Mouse (Mus musculus) cerebellum, adult 2 months (tissue): ENCODE data around the gene Sla2. TPM values are rescaled to one million over a fixed set of nuclear protein-coding genes. Genes with fewer than 3 reads are reported as not detected.

Experiments
- DNase-seq, 2 experiments: peaks; one replicate each; pipeline ENCODE4 v3.0.0; 2021
- H3K27ac ChIP-seq: fragments of 200-500 bp; 2 replicates; pipeline ENCODE4 v1.5.1; 2012; ENCODE audit warnings: low read length, control low read depth, inconsistent platforms; ENCODE audit not compliant: insufficient read depth
- H3K27me3 ChIP-seq: fragments of 200-500 bp; 2 replicates; pipeline ENCODE4 v1.6.1; 2012; ENCODE audit warnings: inconsistent platforms, mild to moderate bottlenecking, low read length, moderate library complexity; ENCODE audit not compliant: control insufficient read depth, insufficient read depth
- H3K4me1 ChIP-seq: fragments of 200-500 bp; 2 replicates; pipeline ENCODE4 v1.6.1; 2011; ENCODE audit warnings: low read length; ENCODE audit not compliant: control insufficient read depth, insufficient read depth
- H3K4me3 ChIP-seq: fragments of 200-500 bp; replicated peaks from 2 replicates; pipeline ENCODE3; 2011; ENCODE audit warnings: mild to moderate bottlenecking, low read depth, low read length, control low read depth; ENCODE audit not compliant: insufficient read depth
- CTCF ChIP-seq: fragments of 200-500 bp; IDR thresholded peaks from 2 replicates; pipeline ENCODE4 v1.5.1; 2011; ENCODE audit warnings: low read depth, mild to moderate bottlenecking, control low read depth, low read length, moderate library complexity, borderline replicate concordance; ENCODE audit not compliant: insufficient read depth
- POLR2A ChIP-seq: fragments of 200-500 bp; IDR thresholded peaks from 2 replicates; pipeline ENCODE4 v1.6.1; 2011; ENCODE audit warnings: low read length, control low read depth, borderline replicate concordance; ENCODE audit not compliant: insufficient read depth
- WGBS: fragments of 180-500 bp; shearing (Covaris S2); methylation state at CpG from one replicate; pipeline ENCODE4 v1.1.7; 2018; 5-methylcytosine and 5-hydroxymethylcytosine counted together
- polyA plus RNA-seq: library from polyadenylated mRNA; depleted of rRNA; stranded (reverse); fragments of >200 nt; gene quantifications from 2 replicates; pipeline ENCODE4 v1.2.3, GENCODE M21; 2012

Sla2 gene
- polyA plus RNA-seq, 1 experiment = 0.07 TPM

DNA sequence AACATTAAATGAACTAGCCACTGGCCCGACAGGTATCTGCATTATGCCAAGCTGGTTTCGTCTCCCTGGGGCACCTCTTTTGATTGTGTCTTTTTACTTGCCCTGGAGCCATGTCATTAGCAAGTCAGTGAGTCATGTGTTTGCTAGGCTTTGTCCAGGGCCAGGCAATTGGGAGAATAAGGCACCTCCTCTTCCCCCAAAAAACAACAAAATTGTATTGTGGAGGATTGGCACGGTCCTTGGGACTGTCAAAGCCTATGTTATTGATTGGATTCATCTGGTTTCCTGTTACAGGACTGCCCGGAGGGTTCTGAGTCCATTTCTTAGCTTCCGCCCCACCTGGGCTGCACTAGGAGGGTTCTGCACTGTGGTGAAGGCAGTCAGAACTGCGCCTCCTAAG, 39.3 kb downstream of the Sla2 start:
- 82% methylated on average over 6 of the region's 6 CpGs for WGBS
- H3K27ac ChIP-seq = no peak overlapping the region
- no peaks in the 10 kb centered on the region for H3K4me1 ChIP-seq
- no peaks in the 10 kb centered on the region for H3K27me3 ChIP-seq
- H3K4me3 ChIP-seq = no peak overlapping the region
- no peak for TF ChIP-seq CTCF
- no peak for TF ChIP-seq POLR2A
- DNase-seq = no peak

DNA sequence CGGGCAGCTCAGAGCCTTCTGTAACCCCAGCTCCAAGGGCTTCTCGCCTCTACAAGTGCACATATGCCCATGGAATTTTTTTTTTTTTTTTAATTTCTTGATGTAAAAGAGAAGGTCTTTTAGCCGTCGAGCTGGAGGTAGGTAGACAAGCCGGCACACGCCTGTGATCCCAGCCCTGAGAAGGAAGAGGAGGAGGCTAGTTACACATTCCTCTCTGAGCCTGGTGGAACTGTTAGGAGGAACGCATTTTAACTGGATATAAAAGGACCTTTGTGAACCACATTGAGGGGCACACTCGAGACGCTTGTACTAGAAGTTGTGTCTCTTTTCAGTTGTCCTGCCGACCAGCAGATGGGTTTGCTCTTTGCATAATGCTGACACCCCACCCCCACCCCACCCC, 42.3 kb downstream of the Sla2 start:
- no peak for TF ChIP-seq CTCF
- TF ChIP-seq POLR2A = no peak
- Histone ChIP-seq H3K4me1 (peaks cover 5% of the 10 kb centered on the region), H3K27ac (no peak overlapping the region), H3K27me3 (peaks cover 5% of the 10 kb centered on the region; the same call in 1 of the 2 replicates), H3K4me3 (no peak overlapping the region)
- no peak for DNase-seq
- WGBS = 78% methylated on average over 10 of the region's 10 CpGs

DNA sequence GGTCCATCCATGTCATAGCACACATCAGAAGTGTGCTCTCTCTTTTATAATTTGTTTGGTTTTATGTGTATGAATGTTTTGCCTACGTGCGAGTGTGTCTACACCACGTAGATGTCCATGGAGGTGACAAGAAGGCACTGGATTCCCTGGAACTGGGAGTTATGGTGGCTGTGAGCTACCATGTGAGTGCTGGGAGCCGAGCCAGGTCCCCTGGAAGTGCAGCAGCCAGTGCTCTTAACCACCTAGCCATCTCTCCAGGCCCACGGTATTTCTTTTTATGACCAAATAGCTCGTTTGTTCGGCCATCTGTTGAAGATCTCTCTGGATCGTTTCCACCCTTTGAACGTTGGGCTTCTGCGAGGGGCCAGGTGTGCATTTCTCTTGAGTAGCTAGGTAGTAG, 43.7 kb downstream of the Sla2 start:
- Histone ChIP-seq H3K27ac (no peak overlapping the region), H3K4me3 (no peak overlapping the region), H3K4me1 (peaks cover 5% of the 10 kb centered on the region), H3K27me3 (peaks cover 5% of the 10 kb centered on the region; the same call in 1 of the 2 replicates)
- no peak for TF ChIP-seq POLR2A
- no peak for TF ChIP-seq CTCF
- 46% methylated on average over 10 of the region's 10 CpGs for WGBS
- no peak for DNase-seq

DNA sequence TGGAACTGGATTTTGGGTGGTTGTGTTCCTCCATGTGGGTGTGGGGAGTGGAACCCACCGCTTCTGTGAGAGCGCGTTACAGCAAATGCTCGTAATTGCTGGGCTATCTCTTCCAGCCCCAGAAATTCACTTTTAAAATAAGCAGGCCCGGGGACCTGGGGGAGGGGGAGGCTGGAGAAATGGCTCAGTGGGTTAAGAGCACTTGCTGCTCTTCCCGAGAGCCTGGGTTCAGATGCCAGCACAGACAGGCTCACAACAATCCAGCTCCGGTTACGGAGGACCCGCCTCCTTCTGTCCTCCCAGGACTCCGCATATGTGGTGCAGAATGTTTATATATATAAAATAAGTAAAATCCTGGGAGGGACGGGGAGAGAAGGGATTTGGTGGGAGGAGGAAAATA, 44.3 kb downstream of the Sla2 start:
- Histone ChIP-seq H3K27me3 (peaks cover 5% of the 10 kb centered on the region; the same call in 1 of the 2 replicates), H3K27ac (no peak overlapping the region), H3K4me1 (peaks cover 5% of the 10 kb centered on the region), H3K4me3 (no peak overlapping the region)
- WGBS = 57% methylated on average over 11 of the region's 11 CpGs
- TF ChIP-seq POLR2A (no peak), CTCF (no peak)
- DNase-seq = no peak

DNA sequence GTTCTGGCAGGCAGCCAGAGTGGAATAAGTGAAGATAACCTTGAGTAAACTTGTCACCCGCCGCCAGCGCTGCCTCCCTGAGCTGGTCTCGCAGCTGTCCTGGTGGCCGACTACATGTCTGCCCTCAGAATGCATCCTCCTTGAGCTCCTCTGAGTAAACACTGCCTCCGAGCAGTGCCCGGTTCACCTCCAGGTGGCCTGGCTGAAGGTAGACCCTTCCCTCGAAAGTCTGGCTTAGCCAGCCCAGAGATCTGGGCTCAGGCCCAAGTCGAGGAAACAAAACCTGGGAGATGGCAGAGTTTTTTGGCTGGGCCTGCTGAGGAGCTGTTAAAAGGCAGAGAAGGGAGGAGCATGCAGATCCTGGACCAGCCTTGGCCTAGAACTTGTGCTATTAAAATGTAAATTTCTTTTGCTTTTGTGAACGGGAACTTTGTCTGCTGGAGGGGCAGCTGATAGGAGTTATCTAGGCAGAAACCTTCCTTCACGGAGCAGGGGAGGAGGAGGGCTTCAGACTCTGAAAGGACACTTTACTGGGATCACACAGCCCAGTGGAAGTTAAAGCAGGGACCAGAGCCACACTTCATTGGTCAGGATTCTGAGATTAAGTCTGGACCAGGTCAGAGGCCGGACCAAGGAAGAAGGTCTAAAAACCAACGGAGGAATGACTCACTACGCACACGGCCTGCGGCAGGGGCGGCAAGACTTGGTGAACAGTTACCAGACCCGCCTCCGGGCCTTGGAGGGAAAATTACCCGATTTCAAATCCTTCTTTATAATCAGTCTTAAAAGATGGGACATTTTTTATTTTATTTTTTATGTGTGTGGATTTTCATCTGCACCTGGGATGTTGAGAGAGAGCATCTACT, 44.9 kb downstream of the Sla2 start:
- H3K4me3 ChIP-seq = no peak overlapping the region
- no peak overlapping the region for H3K27ac ChIP-seq
- peak; percentile 49 to 66 for DNase-seq
- TF ChIP-seq POLR2A (no peak), CTCF (peak; percentile 24)
- WGBS = 32% methylated on average over 20 of the region's 20 CpGs
- peaks cover 5% of the 10 kb centered on the region for H3K4me1 ChIP-seq
- peaks cover 5% of the 10 kb centered on the region; the same call in 1 of the 2 replicates for H3K27me3 ChIP-seq

DNA sequence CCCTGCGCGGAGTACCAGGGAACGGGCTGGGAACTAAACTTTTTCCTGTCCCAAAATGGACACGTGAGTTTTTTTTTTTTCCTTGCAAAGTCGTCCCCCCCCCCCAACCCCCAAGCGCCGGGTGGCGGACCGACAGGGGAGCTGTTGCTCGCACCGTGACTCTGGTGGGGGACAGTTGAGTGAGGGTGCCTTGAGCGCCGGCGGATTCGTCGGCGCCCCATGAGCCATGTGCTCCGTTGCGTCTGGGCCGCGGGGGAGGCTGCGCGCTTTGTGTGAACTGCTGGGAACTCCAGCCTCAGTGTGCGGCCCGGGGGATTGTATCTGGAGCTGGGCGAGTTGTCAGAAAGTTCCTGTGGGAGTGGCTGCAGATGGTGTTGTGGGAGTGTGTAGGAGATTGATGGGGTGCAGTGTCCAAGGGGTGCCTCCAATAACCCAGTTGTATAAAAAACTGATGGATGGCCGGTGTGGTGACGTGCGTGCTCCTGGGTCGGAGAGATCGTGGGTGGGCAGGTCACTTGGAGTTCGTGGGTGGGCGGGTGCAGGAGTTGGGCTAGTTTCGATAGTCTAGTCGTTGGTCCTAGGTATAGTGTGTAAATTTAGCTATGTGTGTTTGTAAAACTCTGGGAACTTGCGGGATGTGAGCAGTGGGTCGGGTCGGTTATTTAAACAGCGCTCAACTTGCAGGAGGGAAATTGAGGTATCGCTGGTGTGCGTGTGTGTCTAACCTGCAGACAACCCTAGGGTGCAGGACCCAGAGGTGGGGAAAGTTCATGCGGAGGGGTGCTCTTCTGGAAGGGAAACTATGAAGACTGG, 45.8 kb downstream of the Sla2 start:
- Histone ChIP-seq H3K4me1 (peaks cover 5% of the 10 kb centered on the region), H3K27ac (no peak overlapping the region), H3K27me3 (peaks cover 5% of the 10 kb centered on the region; the same call in 1 of the 2 replicates), H3K4me3 (no peak overlapping the region)
- WGBS = 1% methylated on average over 42 of the region's 42 CpGs
- DNase-seq = no peak
- no peak for TF ChIP-seq POLR2A
- TF ChIP-seq CTCF = no peak

DNA sequence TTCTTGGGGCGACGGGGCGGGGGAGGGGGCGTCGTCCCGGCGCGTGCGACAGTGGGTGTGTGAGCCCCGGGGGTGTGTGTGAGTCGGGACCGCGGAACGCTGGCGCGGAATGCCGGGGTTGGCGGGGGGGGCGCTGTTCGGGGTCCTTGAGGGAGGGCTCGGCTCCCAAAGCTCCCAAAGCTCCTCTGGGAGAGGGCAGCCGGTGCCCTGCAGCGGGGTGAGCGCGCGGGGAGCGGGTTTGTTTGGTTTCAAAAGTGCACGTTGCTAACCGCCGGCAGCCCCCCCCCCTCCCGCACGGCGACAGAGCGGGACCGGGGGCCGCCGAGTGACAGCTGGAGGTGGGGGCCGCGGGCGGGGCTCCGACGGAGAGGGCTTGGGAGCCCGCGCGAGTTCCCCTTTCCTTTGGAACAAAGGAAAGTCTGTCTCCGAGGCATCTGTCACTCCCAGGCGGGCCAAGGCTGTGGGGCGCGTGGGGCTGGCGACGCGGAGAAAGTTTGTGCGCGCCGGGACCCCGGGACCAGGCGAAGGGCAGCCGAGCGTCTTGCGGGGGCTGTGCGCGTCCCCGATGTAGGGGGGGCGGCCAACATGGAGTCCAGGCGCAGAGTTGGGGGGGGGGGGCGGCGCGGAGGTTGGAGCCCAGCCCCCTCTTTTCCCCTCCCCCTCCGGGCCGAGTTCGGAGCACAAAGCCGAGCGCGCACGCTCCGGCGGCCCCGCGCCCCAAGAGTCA, 46.5 kb downstream of the Sla2 start:
- DNase-seq = no peak

More for the DNA sequence above, 46.5 kb downstream of the Sla2 start:
- Histone ChIP-seq H3K4me3 (no peak overlapping the region), H3K4me1 (peaks cover 5% of the 10 kb centered on the region), H3K27ac (no peak overlapping the region), H3K27me3 (peaks cover 5% of the 10 kb centered on the region; the same call in 1 of the 2 replicates)
- WGBS = under 1% methylated on average over 74 of the region's 79 CpGs
- TF ChIP-seq POLR2A (no peak), CTCF (no peak)
